Mouse (Mus musculus): ENCODE measurements around the gene Smarcd2.

- TF ChIP-seq CTCF (IDR thresholded peaks at IDR 0.05; ENCODE audit: low read depth) (no peak), EP300 (IDR thresholded peaks at IDR 0.05; ENCODE audit: low read depth) (no peak)
Measured at GRCm38 (mm10) chr11:106271131-106271793, 1.5 kb downstream of the Smarcd2 start.
